Mouse (Mus musculus): ENCODE results near the gene Stpg1. TPM values are rescaled to one million over a fixed set of nuclear protein-coding genes. Genes with fewer than 3 reads are reported as not detected.

Stpg1 gene
- total and polyA plus RNA-seq, 3 experiments, result 0.44 TPM; not detected in 2

GRCm38 (mm10) chr4:135575365-135576140 lies 81.0 kb downstream of the Stpg1 start:
- no peak for TF ChIP-seq TAL1 (conservative IDR thresholded peaks at IDR 0.05; ENCODE audit: low read depth, low read length)
- no peak for TF ChIP-seq GATA2 (IDR thresholded peaks at IDR 0.05; ENCODE audit: borderline replicate concordance, low read depth, low read length)
- TF ChIP-seq POLR2AphosphoS5 (IDR thresholded peaks at IDR 0.05; ENCODE audit: insufficient replicate concordance, low read depth, low read length), result no peak
- no peak for TF ChIP-seq GATA1 (IDR thresholded peaks at IDR 0.05; ENCODE audit: borderline replicate concordance, low read length)
- no peak for TF ChIP-seq CTCF (IDR thresholded peaks at IDR 0.05; ENCODE audit: low read depth, low read length)
- H3K36me3 ChIP-seq (replicated peaks), result no peaks in the 10 kb centered on the region
- ATAC-seq (ENCODE audit: extremely low read depth, insufficient number of reproducible peaks, low FRiP score, poor library complexity, severe bottlenecking) (no peak), DNase-seq (ENCODE audit: low spot score) (no peak)
- peaks cover 5% of the 10 kb centered on the region for H3K4me1 ChIP-seq (ENCODE audit: insufficient read depth, low read depth, low read length)
- no peaks in the 10 kb centered on the region for H3K9me3 ChIP-seq (replicated peaks)
- H3K4me3 ChIP-seq (ENCODE audit: low read depth, low read length), result no peak overlapping the region
- peaks cover 22% of the 10 kb centered on the region for H3K27me3 ChIP-seq (ENCODE audit: insufficient read depth, low read length)

GRCm38 (mm10) chr4:135578490-135578889 lies 83.9 kb downstream of the Stpg1 start:
- no peak for ATAC-seq (ENCODE audit: extremely low read depth, insufficient number of reproducible peaks, low FRiP score, poor library complexity, severe bottlenecking)
- TF ChIP-seq CTCF (IDR thresholded peaks at IDR 0.05; ENCODE audit: low read depth, low read length) (no peak), TAL1 (conservative IDR thresholded peaks at IDR 0.05; ENCODE audit: low read depth, low read length) (no peak), GATA1 (IDR thresholded peaks at IDR 0.05; ENCODE audit: borderline replicate concordance, low read length) (no peak), POLR2AphosphoS5 (IDR thresholded peaks at IDR 0.05; ENCODE audit: insufficient replicate concordance, low read depth, low read length) (no peak), GATA2 (IDR thresholded peaks at IDR 0.05; ENCODE audit: borderline replicate concordance, low read depth, low read length) (no peak)
- no peaks in the 10 kb centered on the region for H3K9me3 ChIP-seq (replicated peaks)
- H3K36me3 ChIP-seq (replicated peaks), result no peaks in the 10 kb centered on the region
- H3K4me1 ChIP-seq (ENCODE audit: insufficient read depth, low read depth, low read length), result no peaks in the 10 kb centered on the region
- H3K27me3 ChIP-seq (ENCODE audit: insufficient read depth, low read length), result peaks cover 22% of the 10 kb centered on the region
- H3K4me3 ChIP-seq (ENCODE audit: low read depth, low read length), result no peak overlapping the region
- DNase-seq (ENCODE audit: low spot score), result no peak

- Histone ChIP-seq H3K9me3 (replicated peaks) (no peaks in the 10 kb centered on the region), H3K27me3 (ENCODE audit: insufficient read depth, low read length) (peaks cover 21% of the 10 kb centered on the region)
- TF ChIP-seq CTCF (IDR thresholded peaks at IDR 0.05; ENCODE audit: low read depth, low read length), result no peak
- no peak for TF ChIP-seq TAL1 (conservative IDR thresholded peaks at IDR 0.05; ENCODE audit: low read depth, low read length)
- no peak for TF ChIP-seq GATA2 (IDR thresholded peaks at IDR 0.05; ENCODE audit: borderline replicate concordance, low read depth, low read length)
- TF ChIP-seq GATA1 (IDR thresholded peaks at IDR 0.05; ENCODE audit: borderline replicate concordance, low read length), result no peak
- no peak for TF ChIP-seq POLR2AphosphoS5 (IDR thresholded peaks at IDR 0.05; ENCODE audit: insufficient replicate concordance, low read depth, low read length)
Observed at GRCm38 (mm10) chr4:135579695-135580094, 85.1 kb downstream of the Stpg1 start.

GRCm38 (mm10) chr4:135581222-135581910 lies 86.8 kb downstream of the Stpg1 start:
- TF ChIP-seq GATA1 (IDR thresholded peaks at IDR 0.05; ENCODE audit: borderline replicate concordance, low read length) (no peak), CTCF (IDR thresholded peaks at IDR 0.05; ENCODE audit: low read depth, low read length) (no peak), POLR2AphosphoS5 (IDR thresholded peaks at IDR 0.05; ENCODE audit: insufficient replicate concordance, low read depth, low read length) (no peak), GATA2 (IDR thresholded peaks at IDR 0.05; ENCODE audit: borderline replicate concordance, low read depth, low read length) (no peak), TAL1 (conservative IDR thresholded peaks at IDR 0.05; ENCODE audit: low read depth, low read length) (no peak)
- Histone ChIP-seq H3K36me3 (replicated peaks) (no peaks in the 10 kb centered on the region), H3K27me3 (ENCODE audit: insufficient read depth, low read length) (peaks cover 24% of the 10 kb centered on the region), H3K9me3 (replicated peaks) (no peaks in the 10 kb centered on the region), H3K4me1 (ENCODE audit: insufficient read depth, low read depth, low read length) (no peaks in the 10 kb centered on the region), H3K4me3 (ENCODE audit: low read depth, low read length) (no peak overlapping the region)
- DNase-seq (ENCODE audit: low spot score), result no peak
- ATAC-seq (ENCODE audit: extremely low read depth, insufficient number of reproducible peaks, low FRiP score, poor library complexity, severe bottlenecking), result no peak

More at GRCm38 (mm10) chr4:135579695-135580094, 85.1 kb downstream of the Stpg1 start:
- no peak for DNase-seq (ENCODE audit: low spot score)
- Histone ChIP-seq H3K36me3 (replicated peaks) (no peaks in the 10 kb centered on the region), H3K4me3 (ENCODE audit: low read depth, low read length) (no peak overlapping the region), H3K4me1 (ENCODE audit: insufficient read depth, low read depth, low read length) (no peaks in the 10 kb centered on the region)
- no peak for ATAC-seq (ENCODE audit: extremely low read depth, insufficient number of reproducible peaks, low FRiP score, poor library complexity, severe bottlenecking)

GRCm38 (mm10) chr4:135584838-135585237 lies 90.2 kb downstream of the Stpg1 start:
- Histone ChIP-seq H3K36me3 (replicated peaks) (no peaks in the 10 kb centered on the region), H3K4me3 (ENCODE audit: low read depth, low read length) (no peak overlapping the region), H3K27me3 (ENCODE audit: insufficient read depth, low read length) (peaks cover 20% of the 10 kb centered on the region), H3K4me1 (ENCODE audit: insufficient read depth, low read depth, low read length) (no peaks in the 10 kb centered on the region), H3K9me3 (replicated peaks) (no peaks in the 10 kb centered on the region)
- DNase-seq (ENCODE audit: low spot score), result no peak
- TF ChIP-seq GATA2 (IDR thresholded peaks at IDR 0.05; ENCODE audit: borderline replicate concordance, low read depth, low read length), result no peak
- TF ChIP-seq GATA1 (IDR thresholded peaks at IDR 0.05; ENCODE audit: borderline replicate concordance, low read length), result no peak
- no peak for TF ChIP-seq CTCF (IDR thresholded peaks at IDR 0.05; ENCODE audit: low read depth, low read length)
- no peak for TF ChIP-seq POLR2AphosphoS5 (IDR thresholded peaks at IDR 0.05; ENCODE audit: insufficient replicate concordance, low read depth, low read length)
- no peak for TF ChIP-seq TAL1 (conservative IDR thresholded peaks at IDR 0.05; ENCODE audit: low read depth, low read length)
- no peak for ATAC-seq (ENCODE audit: extremely low read depth, insufficient number of reproducible peaks, low FRiP score, poor library complexity, severe bottlenecking)

Other genes starting within 250 kb of the Stpg1 start
- 172 and 176 TPM in 2 replicates for gene Clic4, start 222.0 kb upstream of the Stpg1 start, total RNA-seq (2014; fragmentation: Nextera tagmentation)
- gene Clic4, start 222.0 kb upstream of the Stpg1 start, total RNA-seq (2017), result 115 and 125 TPM in 2 replicates
- gene Clic4, start 222.0 kb upstream of the Stpg1 start, polyA plus RNA-seq (2012), result 37.3 and 38.1 TPM in 2 replicates
- 565 and 602 TPM in 2 replicates for gene Srrm1, start 141.5 kb upstream of the Stpg1 start, total RNA-seq (2014; fragmentation: Nextera tagmentation)
- 76.2 and 98.8 TPM in 2 replicates for gene Srrm1, start 141.5 kb upstream of the Stpg1 start, total RNA-seq (2017)
- gene Srrm1, start 141.5 kb upstream of the Stpg1 start, polyA plus RNA-seq (2012), result 612 and 700 TPM in 2 replicates
- not detected in 2 replicates for gene Ncmap, start 96.6 kb upstream of the Stpg1 start, total RNA-seq (2014; fragmentation: Nextera tagmentation)
- gene Ncmap, start 96.6 kb upstream of the Stpg1 start, total RNA-seq (2017), result not detected in 2 replicates
- 0.43 TPM in 1 of 2 replicates, not detected in the other for gene Ncmap, start 96.6 kb upstream of the Stpg1 start, polyA plus RNA-seq (2012)
- gene Rcan3, start 60.9 kb upstream of the Stpg1 start, total RNA-seq (2014; fragmentation: Nextera tagmentation), result 10.6 and 13.2 TPM in 2 replicates
- gene Rcan3, start 60.9 kb upstream of the Stpg1 start, total RNA-seq (2017), result 7.8 and 8.6 TPM in 2 replicates
- gene Rcan3, start 60.9 kb upstream of the Stpg1 start, polyA plus RNA-seq (2012), result 20.1 and 26.2 TPM in 2 replicates
- 12.1 and 13.9 TPM in 2 replicates for gene Nipal3, start 248 bp downstream of the Stpg1 start, total RNA-seq (2014; fragmentation: Nextera tagmentation)
- 9.8 and 15.1 TPM in 2 replicates for gene Nipal3, start 248 bp downstream of the Stpg1 start, total RNA-seq (2017)
- 13.7 and 27.7 TPM in 2 replicates for gene Nipal3, start 248 bp downstream of the Stpg1 start, polyA plus RNA-seq (2012)
- not detected in 2 replicates for gene Grhl3, start 78.8 kb downstream of the Stpg1 start, total RNA-seq (2014; fragmentation: Nextera tagmentation)
- 0.06 TPM in 1 of 2 replicates, not detected in the other for gene Grhl3, start 78.8 kb downstream of the Stpg1 start, total RNA-seq (2017)
- gene Grhl3, start 78.8 kb downstream of the Stpg1 start, polyA plus RNA-seq (2012), result not detected in 2 replicates
- gene Ifnlr1, start 191.5 kb downstream of the Stpg1 start, total RNA-seq (2014; fragmentation: Nextera tagmentation), result not detected in 2 replicates
- gene Ifnlr1, start 191.5 kb downstream of the Stpg1 start, total RNA-seq (2017), result under 0.01 and 0.06 TPM in 2 replicates
- gene Ifnlr1, start 191.5 kb downstream of the Stpg1 start, polyA plus RNA-seq (2012), result not detected in 2 replicates
- not detected in 2 replicates for gene Il22ra1, start 233.4 kb downstream of the Stpg1 start, total RNA-seq (2014; fragmentation: Nextera tagmentation)
- gene Il22ra1, start 233.4 kb downstream of the Stpg1 start, total RNA-seq (2017), result 0.05 and 0.06 TPM in 2 replicates
- gene Il22ra1, start 233.4 kb downstream of the Stpg1 start, polyA plus RNA-seq (2012), result not detected in 2 replicates

Data from G1E (cell line).